Mouse (Mus musculus): Measurements from ENCODE around the gene Arf3.

The Arf3 gene

GRCm38 (mm10) chr15:98749093-98749492, 13.9 kb downstream of the Arf3 start:
- DNase-seq: no peak

- no peak for DNase-seq
Observed at GRCm38 (mm10) chr15:98747296-98747695, 15.7 kb downstream of the Arf3 start.

- DNase-seq: peak; percentile 14
Observed at GRCm38 (mm10) chr15:98746344-98746965, 16.6 kb downstream of the Arf3 start.

- DNase-seq: peak; percentile 44
Observed at GRCm38 (mm10) chr15:98743863-98744262, 19.2 kb downstream of the Arf3 start.

GRCm38 (mm10) chr15:98742766-98743428, 20.1 kb downstream of the Arf3 start:
- DNase-seq: peak; percentile 48

GRCm38 (mm10) chr15:98740219-98740618, 22.8 kb downstream of the Arf3 start:
- DNase-seq: no peak

GRCm38 (mm10) chr15:98738796-98739195, 24.2 kb downstream of the Arf3 start:
- DNase-seq: no peak

- peak; percentile 70 for DNase-seq
Observed at GRCm38 (mm10) chr15:98737881-98738280, 25.1 kb downstream of the Arf3 start.

- peak; percentile 61 for DNase-seq
Observed at GRCm38 (mm10) chr15:98736521-98736920, 26.5 kb downstream of the Arf3 start.

GRCm38 (mm10) chr15:98733976-98734566, 28.9 kb downstream of the Arf3 start:
- no peak for DNase-seq

GRCm38 (mm10) chr15:98733370-98733769, 29.6 kb downstream of the Arf3 start:
- no peak for DNase-seq

- no peak for DNase-seq
Observed at GRCm38 (mm10) chr15:98732006-98732531, 30.9 kb downstream of the Arf3 start.

GRCm38 (mm10) chr15:98730790-98731189, 32.2 kb downstream of the Arf3 start:
- DNase-seq: no peak

- DNase-seq: peak; percentile 12
Observed at GRCm38 (mm10) chr15:98729791-98730545, 33.0 kb downstream of the Arf3 start.

- DNase-seq: no peak
Observed at GRCm38 (mm10) chr15:98728366-98728765, 34.6 kb downstream of the Arf3 start.

- DNase-seq: peak; percentile 87
Observed at GRCm38 (mm10) chr15:98727443-98728321, 35.3 kb downstream of the Arf3 start, which contains the start of gene Fkbp11. Gene Fkbp11 (minus strand): TSS chr15:98728198.

- DNase-seq: no peak
Observed at GRCm38 (mm10) chr15:98726746-98727145, 36.3 kb downstream of the Arf3 start.

- peak; percentile 64 for DNase-seq
Observed at GRCm38 (mm10) chr15:98726079-98726478, 36.9 kb downstream of the Arf3 start.

GRCm38 (mm10) chr15:98724441-98724840, 38.6 kb downstream of the Arf3 start:
- DNase-seq: no peak

GRCm38 (mm10) chr15:98722854-98723253, 40.2 kb downstream of the Arf3 start:
- peak; percentile 22 for DNase-seq

- DNase-seq: no peak
Observed at GRCm38 (mm10) chr15:98722191-98722590, 40.8 kb downstream of the Arf3 start.

GRCm38 (mm10) chr15:98717301-98717700, 45.7 kb downstream of the Arf3 start:
- DNase-seq: peak; percentile 62
